Mouse (Mus musculus) embryo, embryonic 9.5 days (tissue): ENCODE measurements around the gene Xkr8.
A peak's percentile ranks its signal among the peaks of the same experiment; 100 is the strongest.
"Not testable (repeated sequence)": the region's sequence is repeated elsewhere in the genome, so short reads cannot be mapped to it uniquely, and the experiment has no call there.

ENCODE experiments used
- DNase-seq: peaks from one replicate; pipeline ENCODE4 v3.0.0-alpha.2; 2017; ENCODE audit errors: extremely low spot score

Gene Xkr8

DNA sequence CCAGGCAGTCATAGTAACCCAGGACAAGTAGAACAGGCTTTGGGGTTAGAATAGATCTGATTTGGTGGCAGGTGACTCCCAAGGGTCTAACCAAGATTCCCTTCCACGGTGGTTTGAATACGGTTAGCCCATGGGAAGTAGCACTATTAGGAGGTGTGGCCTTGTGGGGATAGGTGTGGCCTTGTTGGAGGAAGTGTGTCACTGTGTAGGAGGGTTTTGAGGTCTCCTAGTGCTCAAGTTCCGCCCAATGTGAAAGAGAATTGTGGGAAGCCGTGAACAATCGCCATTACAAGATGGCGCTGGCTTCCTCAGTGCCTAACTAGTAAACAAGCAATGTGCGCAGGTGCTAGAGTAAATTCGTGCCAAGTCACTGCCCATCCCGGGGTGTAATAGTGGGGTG lies 4.8 kb upstream of the Xkr8 start:
- not testable (repeated sequence) for DNase-seq

DNA sequence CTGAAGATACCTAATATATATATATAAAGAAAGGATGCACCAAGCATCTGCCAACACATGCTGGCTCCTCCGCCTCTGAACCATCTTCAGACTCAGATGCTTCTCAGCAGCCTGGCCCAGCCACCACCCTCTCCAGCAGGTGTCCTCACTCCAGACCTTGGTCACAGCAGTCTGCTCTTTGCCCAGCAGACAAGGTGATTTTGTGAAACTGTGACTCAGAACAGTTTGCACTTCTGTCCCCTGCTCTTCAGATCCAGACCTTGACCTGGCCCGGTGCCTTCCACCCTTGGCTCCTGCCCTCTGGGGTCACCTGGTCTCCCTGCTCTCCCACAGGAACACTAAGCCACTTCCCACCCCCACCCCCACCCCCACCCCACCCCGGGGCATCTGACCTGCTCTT lies 3.5 kb upstream of the Xkr8 start:
- DNase-seq, result no peak

DNA sequence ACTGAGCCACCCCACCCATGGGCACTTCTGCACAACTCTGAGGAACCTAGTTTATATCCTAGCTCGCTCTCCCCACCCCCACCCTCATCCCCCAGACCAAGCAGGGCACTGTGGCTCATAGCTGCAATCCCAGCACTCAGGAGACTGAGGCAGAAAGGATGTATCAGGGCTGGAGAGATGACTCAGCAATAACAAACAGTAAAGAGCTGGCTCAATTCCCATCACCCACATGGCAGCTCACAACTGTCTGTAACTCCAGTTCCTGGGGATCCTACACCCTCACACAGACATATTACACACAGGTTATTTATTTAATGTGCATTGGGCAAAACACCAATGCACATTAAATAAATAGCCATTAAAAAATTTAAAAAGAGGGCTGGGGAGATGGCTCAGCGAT lies 3.0 kb upstream of the Xkr8 start:
- no peak for DNase-seq

DNA sequence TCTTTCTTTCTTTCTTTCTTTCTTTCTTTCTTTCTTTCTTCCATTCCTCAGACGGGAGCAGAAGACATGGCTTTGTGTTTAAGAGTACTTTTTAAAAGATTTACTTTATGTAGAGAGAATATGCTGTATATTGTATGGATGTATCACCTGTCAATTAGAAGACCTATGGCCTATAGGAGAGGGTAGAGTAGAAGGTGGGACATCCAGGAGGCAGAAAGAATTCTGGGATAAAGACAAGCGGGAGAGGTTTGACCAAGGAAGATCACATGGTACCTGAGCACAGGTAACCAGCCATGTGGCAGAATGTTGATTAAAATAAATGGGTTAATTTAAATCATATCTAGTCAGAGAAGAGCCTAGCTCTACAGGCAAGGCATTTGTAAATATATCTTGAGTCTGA lies 2.4 kb upstream of the Xkr8 start:
- no peak for DNase-seq

DNA sequence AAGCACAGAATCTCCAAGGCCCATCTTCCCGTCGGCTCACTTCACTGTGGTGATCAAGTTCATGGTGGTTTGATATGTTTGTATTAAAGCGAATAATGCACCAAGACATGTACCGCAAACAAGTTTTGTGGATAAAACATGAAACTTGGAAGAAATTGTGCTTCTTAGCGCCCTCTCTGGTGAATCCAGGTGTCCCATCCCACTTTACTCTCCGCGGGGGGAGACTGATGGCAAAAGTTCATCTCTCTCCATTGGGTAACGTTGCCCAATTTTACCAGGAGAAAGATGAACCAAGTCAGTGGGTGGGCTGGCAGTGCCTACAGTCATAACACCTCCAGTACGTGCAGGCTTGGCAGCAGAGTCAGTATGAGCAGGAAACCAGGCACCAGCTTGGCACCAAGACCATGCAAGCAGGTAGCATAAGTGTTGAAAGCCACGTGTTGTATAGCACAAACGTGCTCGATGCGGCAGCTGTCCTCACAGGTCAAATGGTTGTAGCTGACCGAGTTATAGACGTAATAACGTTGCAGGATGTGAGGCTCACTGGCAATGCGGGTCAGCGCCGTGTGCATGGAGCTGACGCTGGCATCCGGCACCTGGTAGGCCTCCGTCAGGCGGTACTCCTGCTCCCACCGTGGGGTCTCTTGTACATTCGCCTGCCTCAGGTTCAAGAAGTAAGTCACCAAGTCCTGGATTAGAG lies 875 bp upstream of the Xkr8 start:
- no peak for DNase-seq

DNA sequence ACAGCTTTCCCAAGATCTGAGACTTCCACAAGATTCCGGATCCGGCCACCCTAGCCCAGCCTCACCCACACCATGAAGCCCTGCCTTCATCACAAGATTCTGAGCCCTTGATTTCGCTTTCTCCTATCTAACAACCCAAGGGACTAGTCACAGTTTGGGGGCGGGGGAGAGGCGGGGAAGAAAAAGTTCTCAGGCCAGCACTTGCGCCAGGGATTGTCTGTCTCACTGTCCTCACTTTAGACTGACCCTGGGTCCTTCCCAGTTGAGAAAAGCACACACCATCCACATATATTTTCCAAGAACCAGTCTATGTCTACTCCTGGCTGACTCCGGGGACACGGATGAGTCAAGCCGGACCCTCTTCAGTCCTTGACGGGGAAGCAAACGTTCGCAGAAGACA lies 730 bp downstream of the Xkr8 start:
- DNase-seq, result no peak

DNA sequence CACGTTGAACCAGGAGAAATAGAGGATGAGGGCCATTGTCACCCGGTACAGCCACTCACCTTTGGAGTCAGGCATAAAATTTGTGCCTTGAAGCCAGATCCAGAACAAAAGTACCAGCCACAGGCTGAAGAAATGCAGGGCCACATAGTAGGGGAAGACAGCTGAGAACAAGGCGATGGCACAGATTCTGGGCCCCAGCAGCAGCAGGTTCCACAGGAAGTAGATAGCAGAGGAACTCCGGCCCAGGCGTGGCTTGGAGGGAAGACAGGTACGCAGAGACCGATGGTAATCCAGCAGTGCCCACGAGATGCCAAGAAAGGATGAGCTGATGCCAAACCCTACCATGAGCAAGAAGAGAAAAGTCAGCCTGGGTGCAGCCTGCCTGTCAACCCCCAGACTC lies 4.1 kb downstream of the Xkr8 start:
- no peak for DNase-seq

DNA sequence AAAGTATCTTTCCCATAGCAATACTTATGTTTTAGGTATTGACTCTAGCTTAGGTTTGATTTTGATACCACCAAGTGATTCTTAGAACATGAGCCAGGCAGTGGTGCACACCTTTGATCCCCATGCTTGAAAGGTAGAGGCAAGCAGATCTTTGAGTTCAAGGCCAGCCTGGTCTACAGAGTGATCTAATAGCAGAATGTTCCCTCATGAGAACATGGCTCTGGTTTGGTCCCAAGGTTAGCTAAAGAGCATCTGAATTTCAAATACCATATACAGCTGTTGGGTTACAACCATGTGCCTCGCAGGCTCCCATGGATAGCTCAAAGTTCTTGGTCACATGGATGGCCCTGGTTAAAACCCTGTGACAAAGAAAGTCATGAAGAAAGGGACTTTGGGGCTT lies 14.1 kb downstream of the Xkr8 start:
- no peak for DNase-seq

DNA sequence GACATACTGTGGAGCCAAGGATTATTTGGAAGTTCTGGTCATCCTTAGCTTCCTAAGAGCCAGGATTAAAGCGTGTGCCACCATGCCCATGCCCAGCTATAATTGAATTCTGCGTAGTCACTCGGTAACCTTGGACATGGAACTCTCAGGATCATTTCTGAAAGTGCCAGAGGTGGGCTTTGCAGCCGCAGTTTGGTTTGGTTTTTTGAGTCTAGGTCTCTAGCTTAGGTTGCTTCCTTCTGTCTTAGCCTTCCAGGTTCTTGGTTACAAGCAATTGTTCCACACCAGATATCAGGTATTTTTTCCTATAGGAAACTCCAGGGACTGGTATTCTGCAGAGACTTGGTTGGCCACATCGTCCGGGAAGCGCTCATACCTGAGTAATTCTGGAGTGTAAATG lies 19.2 kb downstream of the Xkr8 start:
- no peak for DNase-seq

DNA sequence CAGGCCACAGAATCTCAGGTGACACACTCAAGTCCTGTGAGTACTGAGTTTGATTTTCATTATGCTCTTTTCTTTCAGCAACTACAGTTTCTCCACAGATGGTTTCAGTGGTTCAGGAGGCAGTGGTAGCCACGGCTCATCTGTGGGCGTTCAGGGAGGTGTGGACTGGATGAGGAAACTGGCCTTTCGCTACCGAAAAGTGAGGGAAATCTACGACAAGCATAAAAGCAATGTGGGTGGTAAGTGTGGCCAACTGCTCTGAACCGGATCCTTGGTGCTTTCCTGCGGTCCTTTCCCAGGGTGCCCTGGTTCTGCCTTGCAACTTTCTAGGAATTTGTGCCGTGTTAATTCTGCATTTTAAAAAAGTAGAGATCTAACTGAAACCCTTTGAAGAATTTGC lies 25.5 kb downstream of the Xkr8 start:
- no peak for DNase-seq

DNA sequence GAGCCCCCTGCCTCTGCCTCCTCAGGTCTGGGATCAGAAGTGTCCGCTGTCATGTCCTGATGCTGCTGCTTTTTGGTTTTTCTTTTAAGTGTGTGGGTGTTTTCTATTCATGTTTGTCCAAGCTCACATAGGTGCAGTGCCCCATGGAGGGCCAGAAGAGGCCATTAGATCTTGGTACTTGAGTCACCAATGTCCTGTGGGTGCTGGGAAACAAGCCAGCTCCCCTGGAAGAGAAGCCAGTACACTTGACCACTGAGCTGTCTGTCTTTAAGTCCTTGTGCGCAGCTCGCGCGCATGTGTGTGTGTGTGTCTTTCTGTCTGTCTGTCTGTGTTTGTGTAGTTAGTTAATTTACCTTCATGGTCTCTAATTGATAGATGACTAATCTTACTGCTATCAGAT lies 30.3 kb downstream of the Xkr8 start:
- no peak for DNase-seq

DNA sequence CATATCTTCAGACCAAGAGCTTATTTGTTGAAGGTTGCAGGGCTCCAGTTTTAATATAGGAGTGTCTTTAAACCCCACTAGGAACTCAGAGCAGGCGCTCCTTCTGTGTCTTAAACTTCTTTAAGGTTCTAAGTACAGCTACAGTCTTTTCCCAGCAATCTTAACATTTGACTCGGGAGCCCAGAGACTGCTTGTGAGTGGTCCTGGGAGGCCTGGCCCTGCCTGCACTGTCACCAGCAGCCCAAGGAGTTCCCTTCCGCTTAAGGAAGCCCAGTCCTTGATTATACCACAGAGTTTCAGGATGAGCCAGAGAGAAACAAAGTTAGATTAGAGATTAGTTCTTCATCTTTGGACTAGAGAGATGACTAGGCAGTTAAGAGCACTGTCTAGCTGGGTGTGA lies 39.0 kb downstream of the Xkr8 start:
- DNase-seq, result no peak

DNA sequence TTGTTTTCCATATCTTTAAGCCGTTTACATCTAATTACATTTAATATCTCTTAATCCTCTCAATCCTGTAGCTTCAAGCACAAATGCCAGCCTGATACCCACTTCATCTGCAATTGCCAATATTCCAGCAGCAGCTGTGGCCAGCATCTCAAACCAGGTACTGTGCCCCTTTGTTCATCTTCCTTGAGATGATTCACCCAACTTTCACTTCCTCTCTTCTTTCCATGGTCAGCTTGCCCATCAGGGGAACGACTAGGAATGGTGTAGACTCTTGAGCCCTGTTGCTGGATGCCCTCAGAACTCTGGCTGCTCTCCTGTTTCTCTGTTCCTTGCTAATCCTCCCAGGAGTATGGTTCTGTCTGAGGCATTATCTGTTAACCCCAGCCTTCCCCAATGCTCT lies 42.7 kb downstream of the Xkr8 start:
- no peak for DNase-seq

DNA sequence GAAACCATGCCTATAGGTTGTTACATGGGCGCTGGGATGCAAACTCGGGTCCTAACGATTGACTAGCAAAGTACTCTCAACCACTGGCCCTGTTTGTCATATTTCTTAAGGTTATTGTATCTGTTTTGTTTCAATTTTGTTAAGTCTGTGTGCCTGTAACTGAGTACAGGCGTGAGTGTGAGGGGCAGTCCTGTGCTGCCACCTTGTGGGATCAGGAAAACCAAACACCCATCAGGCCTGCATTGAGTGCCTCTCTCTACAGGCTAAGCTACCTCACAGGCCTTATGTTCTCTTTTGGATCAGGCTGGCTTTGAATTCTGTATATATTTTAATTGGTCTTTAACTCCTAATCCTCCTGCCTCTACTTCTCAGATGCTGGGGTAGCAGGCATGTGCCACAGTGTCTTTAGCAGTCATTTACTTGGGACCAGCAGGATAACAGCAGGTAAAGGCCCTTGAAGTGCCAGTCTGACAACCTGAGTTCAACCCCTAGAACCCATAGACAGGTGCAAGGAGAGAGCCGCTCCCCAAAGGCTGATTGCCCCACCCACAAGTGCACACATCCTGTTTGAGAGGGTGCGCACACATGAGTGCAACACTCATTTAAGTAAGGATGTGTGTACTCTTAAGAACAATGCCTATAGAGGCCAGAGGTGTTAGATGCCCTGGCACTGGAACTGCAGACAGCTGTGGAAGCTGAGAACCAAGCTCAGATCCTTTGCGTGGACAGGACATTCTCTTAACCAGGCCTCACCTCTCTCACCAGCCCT lies 55.4 kb downstream of the Xkr8 start:
- peak; percentile 17 for DNase-seq
